11 mouse cellular contexts compared by ENCODE assay signal in the genomic region with DNA sequence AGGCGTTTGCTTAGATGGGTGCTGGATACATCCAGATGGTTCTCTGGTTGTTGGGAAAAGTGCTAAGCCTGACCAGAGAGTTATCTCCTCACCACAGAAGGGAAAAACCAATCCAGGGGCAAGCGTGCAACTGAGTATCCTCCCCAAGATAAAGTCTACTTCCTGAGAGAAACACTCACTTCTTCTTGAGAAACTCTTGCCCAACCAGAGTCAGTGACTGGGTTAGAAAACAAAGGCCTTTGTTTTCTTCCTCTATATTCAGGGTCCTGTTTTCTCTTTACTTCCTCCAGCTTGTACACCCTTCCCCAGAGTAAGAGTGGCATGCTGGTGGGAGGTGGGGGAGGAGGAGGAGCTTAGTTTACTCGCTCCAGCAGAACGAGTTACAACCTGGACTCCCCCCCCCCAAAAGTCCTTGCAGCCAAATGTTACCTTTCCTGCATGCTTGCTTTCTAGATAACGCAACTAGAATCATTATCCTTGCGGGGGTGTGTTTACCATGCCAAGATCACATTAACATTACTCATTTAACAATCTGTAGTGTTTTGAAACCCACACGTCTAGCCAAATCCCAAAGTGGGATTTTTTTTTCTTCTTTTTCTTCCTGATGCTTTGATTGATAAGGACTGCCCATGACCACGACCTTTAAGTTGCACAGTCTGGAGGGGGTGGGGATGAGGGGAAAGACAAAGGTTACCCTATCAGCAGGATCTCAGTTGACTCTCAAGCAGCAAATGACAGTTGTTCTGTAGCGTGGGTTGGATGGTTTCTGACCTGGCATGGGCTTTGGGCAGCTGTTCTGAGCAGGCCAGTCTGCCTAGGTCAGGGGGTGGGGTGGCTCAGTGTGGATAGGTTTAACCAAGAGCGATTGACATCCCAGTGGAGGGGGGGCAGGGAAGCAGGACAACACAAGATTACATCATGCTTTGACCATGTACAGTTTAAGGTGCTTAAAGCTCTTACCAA.
DNase-seq lines count a peak whose midpoint lies in the region; ATAC-seq and TF ChIP-seq lines count a peak whose summit lies in the region.
"Had no signal": no experiment of that assay in that cellular context is flagged by ENCODE, and none has a peak within 500 bp of the region (broad histone marks: within the 10 kb centered on the region; RNA-seq: fewer than 3 reads in every experiment).

No protein-coding gene starts in this region.

- no peak for TF ChIP-seq CTCF in lung, postnatal 0 days (IDR thresholded peaks at IDR 0.05)

- H3K4me2 ChIP-seq in lung, postnatal 0 days (replicated peaks; ENCODE audit: low read depth, low read length), result no peak overlapping the region
- H3K4me2 ChIP-seq in liver, embryonic 11.5 days, result peak overlapping the region; percentile 28; the same call in 1 of the 2 replicates
- H3K4me2 ChIP-seq in myocyte (ENCODE audit: low read depth), result peak overlapping the region; percentile 56
- H3K4me2 ChIP-seq: lung, embryonic 14.5 days had no signal

- no peak for ATAC-seq in lung, postnatal 0 days
- peak; percentile 47 for ATAC-seq in activated CD4-positive, CD25-positive, alpha-beta regulatory T cell, adult 4 months
- ATAC-seq in liver, embryonic 11.5 days (replicated peaks; ENCODE audit: low FRiP score), result 0 out of 2 replicates have a peak, but pooled peaks have one; percentile 31

- no peaks in the 10 kb centered on the region for H3K27me3 ChIP-seq in lung, postnatal 0 days (replicated peaks; ENCODE audit: insufficient read depth, low read length)
- H3K27me3 ChIP-seq in liver, embryonic 11.5 days (replicated peaks; ENCODE audit: control insufficient read depth, insufficient read depth, low read length), result no peaks in the 10 kb centered on the region
- H3K27me3 ChIP-seq in myocyte (ENCODE audit: control insufficient read depth, insufficient read depth, insufficient read length), result no peaks in the 10 kb centered on the region

- H3K9me3 ChIP-seq in lung, postnatal 0 days (ENCODE audit: low read length), result no peaks in the 10 kb centered on the region
- H3K9me3 ChIP-seq in liver, embryonic 11.5 days (ENCODE audit: control insufficient read depth, low read length), result no peaks in the 10 kb centered on the region

- TF ChIP-seq EP300 in lung, postnatal 0 days (IDR thresholded peaks at IDR 0.05), result no peak

- peak; percentile 46 for DNase-seq in lung, postnatal 0 days (ENCODE audit: low spot score)
- no peak for DNase-seq in lung, postnatal 10 days
- DNase-seq in liver, embryonic 11.5 days (ENCODE audit: low spot score), result no peak
- DNase-seq in left cerebral cortex, adult 18-20 months (ENCODE audit: low spot score in 2 of 2), result no peak
- no peak for DNase-seq in thymus, adult 18-20 months
- DNase-seq: gastrocnemius, postnatal 10 days; kidney, adult 9 months; lung, embryonic 14.5 days; thymus, postnatal 25 days had no signal

- H3K4me1 ChIP-seq in lung, postnatal 0 days (ENCODE audit: insufficient read depth, low read depth, low read length), result no peaks in the 10 kb centered on the region
- H3K4me1 ChIP-seq in liver, embryonic 11.5 days (replicated peaks; ENCODE audit: control insufficient read depth, insufficient read depth, low read length), result peaks cover 11% of the 10 kb centered on the region

- no peak overlapping the region for H3K4me3 ChIP-seq in lung, postnatal 0 days (ENCODE audit: low read depth, low read length)
- no peak overlapping the region for H3K4me3 ChIP-seq in liver, embryonic 11.5 days (ENCODE audit: low read depth, low read length)
- H3K4me3 ChIP-seq in myocyte, result no peak overlapping the region

- H3K27ac ChIP-seq in lung, postnatal 0 days (ENCODE audit: low read length), result no peak overlapping the region
- H3K27ac ChIP-seq in liver, embryonic 11.5 days (ENCODE audit: low read depth, low read length), result no peak overlapping the region; the same call in 1 of the 2 replicates

- no peak overlapping the region for H3K9ac ChIP-seq in lung, postnatal 0 days (replicated peaks; ENCODE audit: low read depth)
- H3K9ac ChIP-seq in liver, embryonic 11.5 days (ENCODE audit: low read depth, low read length), result no peak overlapping the region
- H3K9ac ChIP-seq: lung, embryonic 14.5 days had no signal

- no peak overlapping the region for H3ac ChIP-seq in myocyte (ENCODE audit: control insufficient read depth, insufficient read length)

- TF ChIP-seq POLR2A in myocyte (IDR thresholded peaks at IDR 0.05; ENCODE audit: insufficient read length, low read depth), result peak; percentile 13

- WGBS in lung, postnatal 0 days, result 39% methylated on average over 10 of the region's 10 CpGs
- WGBS in liver, embryonic 11.5 days, result 24% methylated on average over 10 of the region's 10 CpGs

- no peaks in the 10 kb centered on the region for H3K79me2 ChIP-seq in myocyte (ENCODE audit: control insufficient read depth, insufficient read depth)

- H3K36me3 ChIP-seq in lung, postnatal 0 days (ENCODE audit: insufficient read depth, low read length), result no peaks in the 10 kb centered on the region
- H3K36me3 ChIP-seq in liver, embryonic 11.5 days (ENCODE audit: control insufficient read depth, insufficient read depth, low read length), result no peaks in the 10 kb centered on the region
- no peaks in the 10 kb centered on the region for H3K36me3 ChIP-seq in myocyte (ENCODE audit: control insufficient read depth, insufficient read depth)

TF ChIP-seq in myocyte, 11 proteins besides CTCF, POLR2A, EP300 and RAD21:
- TF ChIP-seq MAX (IDR thresholded peaks at IDR 0.05; ENCODE audit: low read depth) (no peak), POLR2AphosphoS2 (IDR thresholded peaks at IDR 0.05; ENCODE audit: insufficient read length, low read depth) (no peak), SRF (IDR thresholded peaks at IDR 0.05; ENCODE audit: control insufficient read depth, insufficient read length, low read depth) (no peak), REST (IDR thresholded peaks at IDR 0.05; ENCODE audit: insufficient read depth, insufficient read length) (no peak), MYOG (IDR thresholded peaks at IDR 0.05; ENCODE audit: control insufficient read depth in 1 of 3, insufficient read depth in 1 of 3, insufficient read length in 2 of 3, low read depth in 2 of 3) (peak; percentile 96 to 100 (median 98)), TCF12 (IDR thresholded peaks at IDR 0.05; ENCODE audit: insufficient read depth, poor library complexity, severe bottlenecking) (peak; percentile 85), TCF3 (IDR thresholded peaks at IDR 0.05; ENCODE audit: insufficient read length, low read depth) (peak; percentile 72), MYOD1 (IDR thresholded peaks at IDR 0.05; ENCODE audit: control insufficient read depth in 1 of 3, insufficient read length in 2 of 3, low read depth in 2 of 3) (peak; percentile 88 to 99 (median 98)), CEBPB (IDR thresholded peaks at IDR 0.05; ENCODE audit: insufficient read depth, poor library complexity, severe bottlenecking) (no peak; the same call in 1 of the 2 replicates), USF1 (IDR thresholded peaks at IDR 0.05; ENCODE audit: low read depth) (no peak), E2F4 (IDR thresholded peaks at IDR 0.05; ENCODE audit: insufficient read depth) (no peak)
